Mouse (Mus musculus) kidney, adult 9 months (tissue): ENCODE measurements at regions not wholly inside any gene's neighbourhood (a gene's known extent, or its start where the extent isn't known, plus 50 kb on each side); places are given as distances from the start of the nearest gene placed in this dataset.

ENCODE experiments used
- DNase-seq: peaks from one replicate; pipeline ENCODE4 v3.0.0; 2022

DNA sequence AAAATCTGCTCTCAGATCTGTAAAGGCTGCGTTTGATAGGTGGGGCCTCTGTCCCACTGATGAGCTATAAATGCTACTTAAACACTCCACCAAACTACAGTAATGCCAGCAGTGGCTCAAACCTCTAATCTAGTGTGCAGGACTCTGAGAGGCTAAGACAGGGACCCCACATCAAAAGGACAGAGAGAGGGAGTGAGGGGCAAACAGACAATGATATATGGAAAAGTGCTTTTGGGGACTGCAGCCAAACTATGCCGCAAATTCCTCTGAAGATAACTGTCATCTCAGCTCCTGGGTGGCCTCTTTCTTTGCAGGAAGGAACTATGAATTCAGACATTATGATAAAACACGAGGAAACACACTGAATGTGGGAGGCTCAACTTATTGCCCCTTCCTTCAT, 138.9 kb upstream of the Ddit4l start:
- no peak for DNase-seq

DNA sequence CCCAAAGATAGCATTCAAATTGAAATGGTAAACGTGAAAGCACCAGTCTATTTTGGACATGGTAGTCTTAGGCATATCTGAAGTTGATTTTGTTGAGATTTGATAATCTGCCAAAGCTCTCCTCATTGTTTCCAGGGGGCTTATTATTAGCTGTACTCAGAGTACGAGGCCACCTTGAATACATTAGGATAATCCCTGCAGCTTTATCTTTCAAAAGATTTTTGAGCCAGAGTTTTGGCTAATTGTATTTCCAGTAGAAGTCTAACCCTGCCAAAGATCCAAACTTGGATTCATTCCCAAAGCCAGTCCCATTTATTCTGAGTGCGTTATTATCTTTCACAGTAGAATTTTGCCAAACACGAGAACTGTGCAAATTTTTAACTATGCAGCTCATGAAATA, 138.4 kb upstream of the Ddit4l start:
- peak; percentile 3 for DNase-seq

- DNase-seq: no peak
Observed at GRCm38 (mm10) chr3:137489592-137489991, 131.8 kb upstream of the Ddit4l start.

DNA sequence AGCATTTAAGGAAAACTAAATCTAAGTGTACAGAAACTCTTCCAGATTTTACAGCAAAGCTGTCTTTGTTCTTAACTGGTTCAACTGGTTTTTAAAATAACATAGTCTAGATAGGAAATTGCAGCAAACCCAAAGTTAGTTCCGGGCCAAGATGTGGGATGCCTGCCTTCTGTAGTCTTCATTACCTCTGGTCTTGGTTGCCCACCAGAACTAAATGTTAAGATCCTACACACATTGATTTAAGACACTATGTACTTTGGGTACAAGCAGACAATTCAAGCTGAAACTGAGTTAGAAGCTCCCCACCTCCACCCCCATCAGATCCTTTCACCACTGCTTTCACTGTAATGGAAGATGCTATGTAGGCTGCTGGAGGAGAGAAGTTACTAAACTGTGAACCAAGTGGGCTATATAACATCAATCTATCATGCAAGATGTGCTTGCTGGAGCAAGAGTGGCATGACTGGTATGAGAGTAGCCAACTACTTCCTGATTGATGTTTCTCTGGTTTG, 129.8 kb upstream of the Ddit4l start:
- DNase-seq: no peak

DNA sequence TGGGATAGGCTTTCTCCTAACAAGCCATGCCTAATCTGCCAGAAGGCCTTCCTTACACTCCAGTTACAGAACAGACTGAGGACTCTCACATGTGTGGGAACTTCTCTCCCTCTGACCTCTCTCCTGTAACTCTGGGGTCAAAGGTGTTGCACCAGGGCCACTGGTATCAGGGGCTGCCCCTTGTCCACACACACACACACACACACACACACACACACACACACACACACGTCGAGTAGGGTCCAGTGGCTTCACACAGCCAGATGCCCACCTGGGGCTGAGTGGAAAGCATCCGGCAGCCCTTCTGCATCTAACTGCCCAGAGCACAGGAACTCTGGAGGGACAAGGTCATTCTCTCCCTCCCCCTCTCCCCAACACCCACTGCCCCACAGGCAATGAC, 123.1 kb upstream of the Ddit4l start:
- DNase-seq: no peak

DNA sequence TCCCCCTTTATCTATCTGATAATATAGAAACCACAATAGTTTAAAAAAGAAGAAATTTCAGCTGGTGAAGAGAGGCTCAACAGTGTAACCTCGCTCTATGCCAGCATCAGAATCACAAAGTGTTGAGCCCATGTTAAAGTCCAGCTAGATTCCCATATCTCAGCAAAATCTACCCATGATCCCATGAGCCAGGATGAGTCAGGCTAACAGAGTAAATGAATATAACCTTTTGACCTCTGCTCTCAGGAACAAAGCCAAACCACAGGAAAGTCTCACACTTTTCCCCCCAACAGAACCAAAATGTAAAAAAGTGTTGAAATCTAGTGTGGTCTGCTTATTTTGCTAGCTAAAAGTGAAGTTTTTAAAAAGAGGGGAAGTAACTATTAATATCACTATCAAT, 110.1 kb upstream of the Ddit4l start:
- DNase-seq: peak; percentile 22

DNA sequence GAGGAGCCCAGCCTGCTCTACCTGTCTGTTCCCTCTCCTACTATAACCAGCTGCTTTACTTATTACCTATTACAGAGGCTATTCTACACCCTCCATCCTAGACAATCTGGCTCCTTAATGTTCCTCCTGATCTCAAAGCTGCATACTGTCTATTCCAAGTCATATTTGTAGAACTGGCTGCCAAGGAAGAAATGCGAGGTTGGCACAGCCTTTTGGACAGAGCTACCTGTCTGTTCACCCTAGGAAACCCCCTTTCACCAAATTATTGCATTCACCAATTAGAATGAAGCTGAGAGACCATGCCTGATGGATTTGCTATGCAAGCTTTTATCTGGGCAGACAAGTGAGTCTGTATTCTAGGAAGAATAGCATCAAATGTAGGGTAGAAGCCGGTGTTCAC, 109.0 kb upstream of the Ddit4l start:
- no peak for DNase-seq

DNA sequence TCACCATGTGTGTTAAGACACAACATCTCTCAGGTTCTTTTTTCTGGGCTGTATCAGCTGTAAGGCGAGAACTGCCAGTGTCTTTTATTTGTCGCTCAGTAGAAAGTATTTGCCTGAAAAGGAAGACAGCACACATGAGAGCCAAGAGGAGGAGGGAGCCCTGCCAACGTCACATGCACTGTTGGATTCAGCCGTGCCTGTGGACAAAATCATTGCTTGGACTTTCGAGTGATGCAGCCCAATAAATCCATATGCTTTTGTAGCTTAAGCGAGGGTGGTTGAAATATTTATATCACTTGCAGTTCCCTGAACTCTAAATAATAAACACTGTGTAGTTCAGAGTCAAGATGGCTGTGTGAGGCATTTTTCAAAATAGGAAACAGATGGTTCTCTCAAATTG, 108.4 kb upstream of the Ddit4l start:
- no peak for DNase-seq

- no peak for DNase-seq
Observed at GRCm38 (mm10) chr3:137514238-137514637, 107.2 kb upstream of the Ddit4l start.

DNA sequence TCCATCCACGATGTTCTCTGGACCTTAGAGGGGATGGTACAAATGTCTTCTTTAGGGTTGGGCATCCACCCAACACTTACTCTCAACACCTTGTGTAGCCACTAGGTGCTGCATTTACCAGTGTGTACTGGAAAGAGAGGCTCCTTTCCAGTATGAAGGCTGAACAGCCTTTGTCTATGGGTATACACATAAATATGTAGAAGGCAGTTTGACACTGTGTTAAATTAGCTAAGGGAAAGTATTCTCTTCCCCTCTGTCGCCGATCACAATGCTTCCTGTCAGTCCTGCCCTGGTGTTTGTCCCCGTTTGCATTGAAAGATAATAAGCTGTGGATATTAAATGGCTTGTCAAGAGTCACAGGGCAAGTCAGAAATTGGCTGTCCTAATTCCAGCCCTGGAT, 104.0 kb upstream of the Ddit4l start:
- DNase-seq: no peak

- no peak for DNase-seq
Observed at GRCm38 (mm10) chr3:137520191-137520590, 101.2 kb upstream of the Ddit4l start.

DNA sequence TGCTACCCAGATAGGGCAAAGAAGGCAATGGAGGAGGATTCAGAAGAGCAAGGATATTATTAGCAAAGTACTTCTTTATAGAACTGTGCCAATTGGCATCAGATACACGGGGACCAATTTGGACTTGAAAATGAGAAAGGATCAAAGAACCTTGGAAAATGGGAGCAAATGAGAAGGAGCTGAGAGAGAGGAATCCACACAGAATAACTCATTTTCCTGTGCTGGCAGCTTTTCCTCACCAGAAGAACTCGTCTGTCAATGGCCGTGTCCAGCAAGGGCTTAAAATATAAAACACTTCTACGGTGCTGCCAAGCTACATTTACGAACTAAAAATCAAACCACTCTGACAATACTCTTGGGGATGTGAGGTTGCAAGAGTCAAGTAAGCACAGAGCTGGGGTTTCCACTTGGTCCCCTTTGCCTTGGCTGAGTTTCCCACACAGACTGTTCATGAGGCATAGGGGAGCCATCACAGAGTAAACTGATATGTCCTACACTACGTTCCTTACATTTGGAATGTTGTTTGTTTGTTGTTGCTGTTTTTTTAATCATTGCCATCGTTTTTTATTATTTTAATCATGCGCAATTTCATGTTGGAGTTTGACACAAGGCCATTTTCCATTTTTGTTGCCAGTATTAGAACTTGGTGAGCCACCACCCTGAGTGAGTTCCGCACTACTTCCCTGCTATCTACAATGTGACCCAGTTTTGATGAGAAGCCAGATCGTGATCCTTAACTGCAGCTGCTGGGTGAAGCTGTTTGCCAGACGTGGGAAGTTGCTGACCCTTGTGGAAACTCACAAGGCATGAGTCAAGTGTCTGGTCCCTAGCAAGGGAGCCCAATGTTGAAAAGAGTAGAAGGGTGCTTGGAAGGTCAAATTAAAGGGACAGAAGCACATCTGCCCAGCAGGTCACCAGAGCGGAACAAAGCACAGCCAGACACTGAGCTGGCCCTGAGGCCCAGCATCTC, 95.5 kb upstream of the Ddit4l start:
- DNase-seq: no peak

GRCm38 (mm10) chr3:137529592-137529960, 91.8 kb upstream of the Ddit4l start:
- no peak for DNase-seq

- no peak for DNase-seq
Observed at GRCm38 (mm10) chr3:137529961-137530609, 91.3 kb upstream of the Ddit4l start.

DNA sequence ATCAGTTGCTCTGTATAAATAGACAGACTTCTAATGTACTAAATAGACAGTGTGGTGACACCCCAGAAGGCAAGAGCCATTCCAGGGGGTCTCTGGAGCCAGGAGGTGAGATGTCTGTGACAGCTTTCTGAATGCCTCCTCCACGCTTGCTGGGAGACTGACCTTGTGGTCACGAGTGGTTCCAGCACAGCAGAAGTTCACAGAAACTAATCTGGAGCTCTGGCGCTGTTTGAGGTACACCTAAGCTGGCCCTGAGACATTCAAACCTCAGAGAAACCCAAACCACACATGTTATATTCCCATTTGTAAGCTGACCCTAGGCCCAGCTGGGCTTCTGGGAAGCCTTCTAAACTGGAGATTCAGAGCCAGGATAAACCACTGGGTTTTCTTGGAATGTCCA, 79.7 kb upstream of the Ddit4l start:
- DNase-seq: no peak

DNA sequence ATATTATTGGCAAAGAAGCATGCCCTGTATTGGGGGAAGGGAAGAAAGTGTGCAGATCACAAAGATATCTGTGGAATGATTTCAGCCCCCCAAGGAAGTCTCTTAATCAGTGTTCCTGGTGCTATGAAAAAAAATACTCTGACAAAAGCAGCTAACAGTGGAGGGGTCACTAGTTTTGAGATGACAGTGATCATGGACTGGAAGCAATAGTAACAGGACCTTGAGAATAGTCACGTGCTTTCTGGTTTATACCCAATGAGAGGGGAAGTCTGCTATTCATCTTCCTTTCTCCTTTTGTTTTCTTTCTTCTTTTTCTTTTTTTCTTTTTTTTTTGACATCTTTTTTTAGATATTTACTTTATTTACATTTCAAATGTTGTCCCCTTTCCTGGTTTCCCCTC, 79.1 kb upstream of the Ddit4l start:
- no peak for DNase-seq

DNA sequence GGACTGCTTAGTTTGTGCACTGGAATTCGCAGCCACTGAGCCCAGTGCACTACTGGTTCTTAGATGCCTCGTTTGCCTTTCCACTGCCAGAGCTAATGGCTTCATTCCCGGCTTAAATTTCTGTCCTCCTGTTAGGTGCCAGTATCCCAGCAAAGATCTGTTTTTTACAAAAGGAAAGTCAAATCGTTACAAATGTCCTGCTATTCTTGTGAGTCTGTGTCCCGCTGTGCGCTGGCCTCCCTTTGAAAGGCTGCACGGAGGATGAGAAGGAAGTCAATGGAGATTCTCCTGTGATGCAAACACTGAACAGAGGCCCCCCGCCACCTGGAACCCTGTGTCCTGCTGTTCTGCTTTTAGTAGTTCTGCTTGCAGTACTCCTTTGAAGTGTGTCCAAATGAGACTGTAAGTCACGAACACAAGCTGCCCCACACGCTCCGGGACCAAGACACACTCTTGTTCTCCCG, 74.0 kb upstream of the Ddit4l start:
- no peak for DNase-seq

GRCm38 (mm10) chr3:137547938-137548337, 73.5 kb upstream of the Ddit4l start:
- DNase-seq: peak; percentile 33

DNA sequence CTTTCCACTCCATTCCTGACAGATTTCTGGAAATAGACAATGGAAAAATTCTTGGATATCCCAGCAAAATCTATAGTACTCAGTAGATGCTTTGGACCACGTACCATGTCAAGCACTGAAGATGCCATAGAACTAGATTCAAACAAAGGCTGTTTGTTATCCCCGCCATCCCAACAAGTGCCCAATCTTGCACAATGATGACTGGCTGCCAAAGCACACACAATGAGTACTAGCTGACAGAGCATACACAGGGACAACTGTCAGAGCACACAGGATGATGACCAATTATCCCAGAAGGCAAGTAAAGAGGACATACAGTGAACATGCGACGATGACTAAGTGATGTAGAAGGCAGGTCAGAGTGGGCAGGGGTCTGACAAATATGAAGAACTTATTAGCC, 70.7 kb upstream of the Ddit4l start:
- DNase-seq: no peak

GRCm38 (mm10) chr3:137552472-137553336, 68.7 kb upstream of the Ddit4l start:
- no peak for DNase-seq

GRCm38 (mm10) chr3:137560851-137561449, 60.5 kb upstream of the Ddit4l start:
- DNase-seq: no peak

- DNase-seq: no peak
Observed at GRCm38 (mm10) chr3:137561986-137562385, 59.4 kb upstream of the Ddit4l start.
